ENCODE assay signal across 13 mouse cellular contexts in genomic region chr4:106261901-106262560, GRCm38 (mm10). TPM values are rescaled to one million over a fixed set of nuclear protein-coding genes. Genes with fewer than 3 reads are reported as not detected.
DNase-seq lines count a peak whose midpoint lies in the region; ATAC-seq and TF ChIP-seq lines count a peak whose summit lies in the region.
"Had no signal": no experiment of that assay in that cellular context is flagged by ENCODE, and none has a peak within 500 bp of the region (broad histone marks: within the 10 kb centered on the region; RNA-seq: fewer than 3 reads in every experiment).

No protein-coding gene starts in this region.

- H3K9me3 ChIP-seq in forebrain, embryonic 13.5 days (replicated peaks) = no peaks in the 10 kb centered on the region; the same call in 1 of the 2 replicates
- no peaks in the 10 kb centered on the region for H3K9me3 ChIP-seq in forebrain, embryonic 10.5 days
- no peaks in the 10 kb centered on the region for H3K9me3 ChIP-seq in midbrain, embryonic 14.5 days (ENCODE audit: control insufficient read depth, low read length)
- H3K9me3 ChIP-seq in midbrain, postnatal 0 days (ENCODE audit: low read length) = no peaks in the 10 kb centered on the region
- no peaks in the 10 kb centered on the region for H3K9me3 ChIP-seq in limb, embryonic 15.5 days
- H3K9me3 ChIP-seq: embryonic facial prominence, embryonic 12.5 days had no signal

- ATAC-seq in forebrain, embryonic 13.5 days = peak; percentile 50; the same call in 1 of the 2 replicates
- ATAC-seq in midbrain, embryonic 14.5 days (ENCODE audit: low FRiP score, low TSS enrichment) = no peak
- no peak for ATAC-seq in midbrain, postnatal 0 days (ENCODE audit: low FRiP score)
- ATAC-seq in limb, embryonic 15.5 days (ENCODE audit: insufficient number of reproducible peaks, low FRiP score, low TSS enrichment, low read depth) = no peak

- H3K9ac ChIP-seq in forebrain, embryonic 13.5 days = no peak overlapping the region
- H3K9ac ChIP-seq in midbrain, embryonic 14.5 days (replicated peaks; ENCODE audit: low read length) = no peak overlapping the region
- no peak overlapping the region for H3K9ac ChIP-seq in midbrain, postnatal 0 days (replicated peaks; ENCODE audit: low read length, poor library complexity, severe bottlenecking)
- no peak overlapping the region for H3K9ac ChIP-seq in limb, embryonic 15.5 days
- H3K9ac ChIP-seq: embryonic facial prominence, embryonic 12.5 days had no signal

- H3K4me1 ChIP-seq in forebrain, embryonic 13.5 days = peaks cover 18% of the 10 kb centered on the region
- no peaks in the 10 kb centered on the region for H3K4me1 ChIP-seq in forebrain, embryonic 10.5 days
- H3K4me1 ChIP-seq in midbrain, embryonic 14.5 days (ENCODE audit: control insufficient read depth, insufficient read depth, low read length) = no peaks in the 10 kb centered on the region
- H3K4me1 ChIP-seq in midbrain, postnatal 0 days (ENCODE audit: insufficient read depth, low read length) = no peaks in the 10 kb centered on the region
- peaks cover 9% of the 10 kb centered on the region; the same call in 1 of the 2 replicates for H3K4me1 ChIP-seq in limb, embryonic 15.5 days
- H3K4me1 ChIP-seq: embryonic facial prominence, embryonic 12.5 days had no signal

- H3K27me3 ChIP-seq in forebrain, embryonic 13.5 days = no peaks in the 10 kb centered on the region
- no peaks in the 10 kb centered on the region for H3K27me3 ChIP-seq in forebrain, embryonic 10.5 days (ENCODE audit: poor library complexity, severe bottlenecking)
- H3K27me3 ChIP-seq in midbrain, embryonic 14.5 days (ENCODE audit: control insufficient read depth, insufficient read depth, low read length) = no peaks in the 10 kb centered on the region
- H3K27me3 ChIP-seq in midbrain, postnatal 0 days (ENCODE audit: insufficient read depth, low read length) = no peaks in the 10 kb centered on the region
- H3K27me3 ChIP-seq in limb, embryonic 15.5 days = no peaks in the 10 kb centered on the region
- H3K27me3 ChIP-seq: embryonic facial prominence, embryonic 12.5 days had no signal

- no peaks in the 10 kb centered on the region for H3K36me3 ChIP-seq in forebrain, embryonic 13.5 days (ENCODE audit: poor library complexity, severe bottlenecking)
- H3K36me3 ChIP-seq in forebrain, embryonic 10.5 days (replicated peaks) = no peaks in the 10 kb centered on the region
- H3K36me3 ChIP-seq in midbrain, embryonic 14.5 days (ENCODE audit: control insufficient read depth, insufficient read depth, low read length) = no peaks in the 10 kb centered on the region
- no peaks in the 10 kb centered on the region for H3K36me3 ChIP-seq in midbrain, postnatal 0 days (ENCODE audit: insufficient read depth, low read length)
- no peaks in the 10 kb centered on the region for H3K36me3 ChIP-seq in limb, embryonic 15.5 days
- H3K36me3 ChIP-seq: embryonic facial prominence, embryonic 12.5 days had no signal

- no peak for DNase-seq in forebrain, embryonic 10.5 days (ENCODE audit: extremely low spot score, low spot score)
- peak; percentile 50 for DNase-seq in kidney, adult 11 months
- DNase-seq in kidney, postnatal 14 days = no peak
- DNase-seq in midbrain, embryonic 14.5 days = peak; percentile 11
- no peak for DNase-seq in midbrain, postnatal 0 days (ENCODE audit: low spot score)
- no peak for DNase-seq in B cell, adult 2 months
- DNase-seq: layer of hippocampus, postnatal 36 days; thymus, adult 2 months had no signal

- H3K27ac ChIP-seq in forebrain, embryonic 13.5 days = peak overlapping the region; percentile 65
- H3K27ac ChIP-seq in forebrain, embryonic 10.5 days = no peak overlapping the region
- H3K27ac ChIP-seq in midbrain, embryonic 14.5 days (replicated peaks; ENCODE audit: low read depth, low read length) = no peak overlapping the region
- H3K27ac ChIP-seq in midbrain, postnatal 0 days (ENCODE audit: low read depth, low read length) = no peak overlapping the region
- peak overlapping the region; percentile 59; the same call in 1 of the 2 replicates for H3K27ac ChIP-seq in limb, embryonic 15.5 days
- H3K27ac ChIP-seq: embryonic facial prominence, embryonic 12.5 days; macrophage had no signal

- H3K4me2 ChIP-seq in forebrain, embryonic 13.5 days = no peak overlapping the region
- no peak overlapping the region for H3K4me2 ChIP-seq in midbrain, embryonic 14.5 days (ENCODE audit: low read length)
- H3K4me2 ChIP-seq in midbrain, postnatal 0 days (ENCODE audit: low read depth, low read length, poor library complexity, severe bottlenecking) = no peak overlapping the region
- H3K4me2 ChIP-seq in limb, embryonic 15.5 days = no peak overlapping the region
- H3K4me2 ChIP-seq: embryonic facial prominence, embryonic 12.5 days; heart, embryonic 11.5 days had no signal

- no peak overlapping the region for H3K4me3 ChIP-seq in forebrain, embryonic 13.5 days
- H3K4me3 ChIP-seq in forebrain, embryonic 10.5 days = no peak overlapping the region
- no peak overlapping the region for H3K4me3 ChIP-seq in midbrain, embryonic 14.5 days (replicated peaks; ENCODE audit: low read depth, low read length)
- H3K4me3 ChIP-seq in midbrain, postnatal 0 days (ENCODE audit: low read depth, low read length) = no peak overlapping the region
- H3K4me3 ChIP-seq in limb, embryonic 15.5 days = no peak overlapping the region
- H3K4me3 ChIP-seq: embryonic facial prominence, embryonic 12.5 days had no signal

- 52% methylated on average over 3 of the region's 3 CpGs for whole genome bisulfite sequencing in forebrain, embryonic 13.5 days
- WGBS in forebrain, embryonic 10.5 days = 87% methylated on average over 3 of the region's 3 CpGs
- 67% methylated on average over 3 of the region's 3 CpGs for WGBS in midbrain, embryonic 14.5 days
- 52% methylated on average over 3 of the region's 3 CpGs for WGBS in midbrain, postnatal 0 days
- 43% methylated on average over 3 of the region's 3 CpGs for WGBS in limb, embryonic 15.5 days

- no peak for TF ChIP-seq CTCF in midbrain, postnatal 0 days (IDR thresholded peaks at IDR 0.05)

RNA-seq across cellular contexts. Expression of gene Usp24, which starts 54.0 kb away (rescaled TPM):
- polyA plus RNA-seq in forebrain, embryonic 13.5 days (2015; fragmentation: Nextera tagmentation; extraction: Ambion mirVana) = 7.4 and 7.5 TPM in 2 replicates
- 7.6 and 8.6 TPM in 2 replicates for polyA plus RNA-seq in forebrain, embryonic 10.5 days (2016; fragmentation: Nextera tagmentation; extraction: Ambion mirVana)
- polyA plus RNA-seq in midbrain, embryonic 14.5 days (2014; fragmentation: Nextera tagmentation; extraction: Ambion mirVana) = 12.6 and 13.9 TPM in 2 replicates
- total RNA-seq in midbrain, postnatal 0 days (2014; rRNA removed) = 28.6 and 36.1 TPM in 2 replicates
- polyA plus RNA-seq in midbrain, postnatal 0 days (2015; fragmentation: Nextera tagmentation; extraction: Ambion mirVana) = 6.6 and 10.2 TPM in 2 replicates
- 6.0 and 8.0 TPM in 2 replicates for polyA plus RNA-seq in limb, embryonic 15.5 days (2015; fragmentation: Nextera tagmentation; extraction: Ambion mirVana)

Comparison
In these comparisons a context has a peak if more than half of its experiments do, and no peak if none do; other contexts are left out.
1. H3K27ac ChIP-seq: peak in forebrain, embryonic 13.5 days (single experiment) and limb, embryonic 15.5 days (single experiment); none in forebrain, embryonic 10.5 days (single experiment), midbrain, embryonic 14.5 days (single experiment) and midbrain, postnatal 0 days (single experiment).
2. DNase-seq: peak in kidney, adult 11 months (single experiment) and midbrain, embryonic 14.5 days (single experiment); none in forebrain, embryonic 10.5 days (single experiment), kidney, postnatal 14 days (single experiment), midbrain, postnatal 0 days (single experiment) and B cell, adult 2 months (0 of 2).